Mouse (Mus musculus) midbrain, embryonic 14.5 days (tissue): ENCODE data around the gene Calm3. TPM values are rescaled to one million over a fixed set of nuclear protein-coding genes. Genes with fewer than 3 reads are reported as not detected.

Experiments
- ATAC-seq: fragments of 200-750 bp; cut with Nextera tagmentation; 2 replicates; pipeline ENCODE4 v1.8.0; 2017; ENCODE audit warnings: moderate number of reproducible peaks, moderate library complexity; ENCODE audit not compliant: low FRiP score, low TSS enrichment
- DNase-seq: peaks from one replicate; pipeline ENCODE4 v3.0.0-alpha.2; 2015
- H3K27ac ChIP-seq: fragments of 300-500 bp; sonication (generic); replicated peaks from 2 replicates; pipeline ENCODE4 v1.5.1; 2014; ENCODE audit warnings: mild to moderate bottlenecking, low read depth, low read length, moderate library complexity
- H3K27me3 ChIP-seq: fragments of 300-500 bp; sonication (generic); 2 replicates; pipeline ENCODE4 v1.6.1; 2014; ENCODE audit warnings: low read length, control low read depth, mixed read lengths; ENCODE audit not compliant: control insufficient read depth, insufficient read depth
- H3K36me3 ChIP-seq: fragments of 300-500 bp; sonication (generic); 2 replicates; pipeline ENCODE4 v1.6.1; 2014; ENCODE audit warnings: low read length, control low read depth; ENCODE audit not compliant: control insufficient read depth, insufficient read depth
- H3K4me1 ChIP-seq: fragments of 300-500 bp; sonication (generic); 2 replicates; pipeline ENCODE4 v1.6.1; 2014; ENCODE audit warnings: mild to moderate bottlenecking, antibody characterized with exemption, low read length, control low read depth; ENCODE audit not compliant: control insufficient read depth, insufficient read depth
- H3K4me2 ChIP-seq: fragments of 300-500 bp; sonication (generic); 2 replicates; pipeline ENCODE4 v1.6.1; 2014; ENCODE audit warnings: mild to moderate bottlenecking, low read length, moderate library complexity
- H3K4me3 ChIP-seq: fragments of 300-500 bp; sonication (generic); replicated peaks from 2 replicates; pipeline ENCODE4 v1.5.1; 2014; ENCODE audit warnings: low read depth, low read length
- H3K9ac ChIP-seq: fragments of 300-500 bp; sonication (generic); replicated peaks from 2 replicates; pipeline ENCODE4 v1.6.1; 2014; ENCODE audit warnings: mild to moderate bottlenecking, low read length, moderate library complexity
- H3K9me3 ChIP-seq: fragments of 300-500 bp; sonication (generic); 2 replicates; pipeline ENCODE4 v1.6.1; 2016; ENCODE audit warnings: low read length, control low read depth, mixed read lengths; ENCODE audit not compliant: control insufficient read depth
- WGBS: fragments of 180-500 bp; shearing (Covaris S2); extraction: QIAGEN DNeasy Blood & Tissue Kit; methylation state at CpG from one replicate; pipeline ENCODE4 v1.1.7; 2014; 5-methylcytosine and 5-hydroxymethylcytosine counted together
- polyA plus RNA-seq: library from polyadenylated mRNA; unstranded; fragments of >200 nt; fragmentation: Nextera tagmentation; extraction: Ambion mirVana; gene quantifications from 2 replicates; pipeline ENCODE4 v1.2.1, GENCODE M21; 2014

The Calm3 gene
- polyA plus RNA-seq, 1 experiment from 2014 or later, result 494 TPM

GRCm38 (mm10) chr7:16905491-16906021 lies 18.4 kb downstream of the Calm3 start:
- Histone ChIP-seq H3K4me1 (peaks cover 8% of the 10 kb centered on the region; the same call in 1 of the 2 replicates), H3K27me3 (no peaks in the 10 kb centered on the region), H3K4me2 (no peak overlapping the region), H3K27ac (no peak overlapping the region), H3K9me3 (no peaks in the 10 kb centered on the region), H3K4me3 (no peak overlapping the region), H3K9ac (no peak overlapping the region), H3K36me3 (no peaks in the 10 kb centered on the region)
- no peak for ATAC-seq
- 56% methylated on average over 9 of the region's 9 CpGs for WGBS
- DNase-seq, result no peak

- H3K4me2 ChIP-seq, result no peak overlapping the region
- peaks cover 10% of the 10 kb centered on the region; the same call in 1 of the 2 replicates for H3K4me1 ChIP-seq
- no peak overlapping the region for H3K9ac ChIP-seq
- ATAC-seq, result no peak
- no peak overlapping the region for H3K4me3 ChIP-seq
- 41% methylated on average over 9 of the region's 10 CpGs for WGBS
- no peaks in the 10 kb centered on the region for H3K9me3 ChIP-seq
- no peak for DNase-seq
- H3K27me3 ChIP-seq, result no peaks in the 10 kb centered on the region
- H3K27ac ChIP-seq, result no peak overlapping the region
- H3K36me3 ChIP-seq, result no peaks in the 10 kb centered on the region
Observed at GRCm38 (mm10) chr7:16904120-16904675, 19.7 kb downstream of the Calm3 start.

- no peaks in the 10 kb centered on the region for H3K9me3 ChIP-seq
- no peak overlapping the region for H3K4me3 ChIP-seq
- no peaks in the 10 kb centered on the region for H3K36me3 ChIP-seq
- ATAC-seq (no peak), DNase-seq (no peak)
- no peak overlapping the region for H3K4me2 ChIP-seq
- peaks cover 10% of the 10 kb centered on the region; the same call in 1 of the 2 replicates for H3K4me1 ChIP-seq
- H3K27ac ChIP-seq, result no peak overlapping the region
- 78% methylated on average over 2 of the region's 2 CpGs for WGBS
- no peaks in the 10 kb centered on the region for H3K27me3 ChIP-seq
- no peak overlapping the region for H3K9ac ChIP-seq
Observed at GRCm38 (mm10) chr7:16903439-16903955, 20.4 kb downstream of the Calm3 start.

GRCm38 (mm10) chr7:16900526-16900925 lies 23.4 kb downstream of the Calm3 start:
- 8% methylated on average over 5 of the region's 5 CpGs for WGBS
- H3K4me1 ChIP-seq, result peaks cover 6% of the 10 kb centered on the region; the same call in 1 of the 2 replicates
- ATAC-seq, result no peak
- no peak overlapping the region for H3K4me2 ChIP-seq
- H3K27ac ChIP-seq, result 0 out of 2 replicates have a peak overlapping the region, but pooled peaks have one; percentile 37
- DNase-seq, result peak; percentile 57
- H3K36me3 ChIP-seq, result no peaks in the 10 kb centered on the region
- no peak overlapping the region for H3K4me3 ChIP-seq
- no peak overlapping the region for H3K9ac ChIP-seq
- H3K27me3 ChIP-seq, result no peaks in the 10 kb centered on the region
- H3K9me3 ChIP-seq, result no peaks in the 10 kb centered on the region

- Histone ChIP-seq H3K27me3 (0 out of 2 replicates have a peak, but pooled peaks cover 8% of the 10 kb centered on the region), H3K4me1 (peaks cover 13% of the 10 kb centered on the region), H3K27ac (no peak overlapping the region), H3K9ac (no peak overlapping the region), H3K4me3 (0 out of 2 replicates have a peak overlapping the region, but pooled peaks have one; percentile 9), H3K4me2 (peak overlapping the region; percentile 46), H3K9me3 (no peaks in the 10 kb centered on the region), H3K36me3 (no peaks in the 10 kb centered on the region)
- ATAC-seq (no peak), DNase-seq (no peak)
- WGBS, result 25% methylated on average over 10 of the region's 10 CpGs
Observed at GRCm38 (mm10) chr7:16895511-16895910, 28.4 kb downstream of the Calm3 start.

GRCm38 (mm10) chr7:16895000-16895399 lies 28.9 kb downstream of the Calm3 start:
- ATAC-seq, result peak; percentile 59
- Histone ChIP-seq H3K4me2 (peak overlapping the region; percentile 46), H3K4me3 (peak overlapping the region; percentile 9; the same call in 1 of the 2 replicates), H3K27me3 (0 out of 2 replicates have a peak, but pooled peaks cover 8% of the 10 kb centered on the region), H3K4me1 (peaks cover 11% of the 10 kb centered on the region; the same call in 1 of the 2 replicates), H3K36me3 (no peaks in the 10 kb centered on the region), H3K9ac (no peak overlapping the region; the same call in 1 of the 2 replicates), H3K27ac (peak overlapping the region; percentile 63), H3K9me3 (no peaks in the 10 kb centered on the region)
- under 1% methylated on average over 24 of the region's 24 CpGs for WGBS
- DNase-seq, result peak; percentile 85

GRCm38 (mm10) chr7:16894279-16894678 lies 29.6 kb downstream of the Calm3 start:
- Histone ChIP-seq H3K36me3 (no peaks in the 10 kb centered on the region), H3K9me3 (no peaks in the 10 kb centered on the region), H3K27ac (peak overlapping the region; percentile 63), H3K27me3 (0 out of 2 replicates have a peak, but pooled peaks cover 8% of the 10 kb centered on the region), H3K9ac (no peak overlapping the region; the same call in 1 of the 2 replicates), H3K4me2 (peak overlapping the region; percentile 46), H3K4me3 (0 out of 2 replicates have a peak overlapping the region, but pooled peaks have one; percentile 9), H3K4me1 (peaks cover 11% of the 10 kb centered on the region; the same call in 1 of the 2 replicates)
- WGBS, result 2% methylated on average over 4 of the region's 4 CpGs
- peak; percentile 65 for DNase-seq
- ATAC-seq, result peak; percentile 71

- peak overlapping the region; percentile 46; the same call in 1 of the 2 replicates for H3K4me2 ChIP-seq
- peak overlapping the region; percentile 63; the same call in 1 of the 2 replicates for H3K27ac ChIP-seq
- ATAC-seq, result no peak
Observed at GRCm38 (mm10) chr7:16893612-16894011, 30.3 kb downstream of the Calm3 start.

More at GRCm38 (mm10) chr7:16893612-16894011, 30.3 kb downstream of the Calm3 start:
- peak overlapping the region; percentile 9; the same call in 1 of the 2 replicates for H3K4me3 ChIP-seq
- 5% methylated on average over 6 of the region's 6 CpGs for WGBS
- H3K27me3 ChIP-seq, result 0 out of 2 replicates have a peak, but pooled peaks cover 8% of the 10 kb centered on the region
- no peak for DNase-seq
- H3K9ac ChIP-seq, result no peak overlapping the region
- no peaks in the 10 kb centered on the region for H3K9me3 ChIP-seq
- H3K36me3 ChIP-seq, result no peaks in the 10 kb centered on the region
- H3K4me1 ChIP-seq, result peaks cover 11% of the 10 kb centered on the region; the same call in 1 of the 2 replicates
